In the genomic region with DNA sequence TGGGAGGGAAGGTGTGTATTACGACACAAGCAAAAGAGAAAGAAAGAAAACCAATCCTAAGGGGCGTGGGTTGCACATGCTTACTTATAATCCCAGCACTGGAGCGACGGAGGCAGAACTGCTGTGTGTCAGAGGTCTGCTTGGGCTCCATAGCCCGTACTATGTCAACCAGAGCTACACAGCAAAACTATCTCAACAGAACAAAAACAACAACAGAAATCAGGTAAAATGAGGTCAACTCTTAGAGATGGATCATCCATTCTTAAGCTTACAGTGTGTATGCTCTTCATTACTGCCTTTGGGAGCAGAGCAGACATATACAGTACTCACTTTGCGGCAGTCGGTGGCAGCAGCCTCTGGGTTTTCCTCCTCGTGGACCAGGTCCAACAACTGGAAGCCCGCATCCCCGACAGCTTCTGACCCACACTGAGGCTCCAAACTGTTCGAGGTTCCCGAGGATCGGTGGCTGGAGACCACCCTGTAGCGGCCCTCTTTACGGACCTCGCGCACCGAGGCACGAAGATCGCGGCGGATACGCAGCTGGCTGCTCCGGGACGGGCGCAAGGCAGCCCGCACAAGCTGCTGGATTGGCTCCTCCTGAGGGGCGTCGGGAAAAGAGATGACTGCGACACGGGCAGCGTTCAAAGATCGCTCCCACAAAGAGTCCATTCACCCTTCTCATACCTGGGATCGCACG, we compare ENCODE assay signal across 8 mouse cellular contexts. TPM values are rescaled to one million over a fixed set of nuclear protein-coding genes. Genes with fewer than 3 reads are reported as not detected.
DNase-seq lines count a peak whose midpoint lies in the region; ATAC-seq and TF ChIP-seq lines count a peak whose summit lies in the region.

No protein-coding gene starts in this region.

- H3K36me3 ChIP-seq in forebrain, embryonic 10.5 days (replicated peaks): peaks cover 69% of the 10 kb centered on the region
- H3K36me3 ChIP-seq in intestine, postnatal 0 days (ENCODE audit: control insufficient read depth, insufficient read depth): peaks cover 20% of the 10 kb centered on the region; the same call in 1 of the 2 replicates

- peak; percentile 58 for ATAC-seq in frontal cortex, adult (ENCODE audit: low TSS enrichment)
- ATAC-seq in intestine, postnatal 0 days: peak; percentile 77

- peak overlapping the region; percentile 81 for H3K4me2 ChIP-seq in intestine, postnatal 0 days (replicated peaks; ENCODE audit: low read depth)

- DNase-seq in frontal cortex, postnatal 36 days (ENCODE audit: low spot score in 2 of 2): no peak
- DNase-seq in urinary bladder, postnatal 10 days (ENCODE audit: low spot score): peak; percentile 18
- DNase-seq in urinary bladder, adult 2 months (ENCODE audit: low spot score): no peak
- peak; percentile 17 for DNase-seq in forebrain, embryonic 10.5 days (ENCODE audit: extremely low spot score, low spot score)
- DNase-seq in mesoderm, embryonic 11.5 days (ENCODE audit: low read depth, low spot score): peak; percentile 6
- DNase-seq in testis, postnatal 10 days (ENCODE audit: low spot score): no peak

- peak overlapping the region; percentile 79 for H3K4me3 ChIP-seq in forebrain, embryonic 10.5 days
- H3K4me3 ChIP-seq in intestine, postnatal 0 days (ENCODE audit: low read depth, low read length): peak overlapping the region; percentile 82

- WGBS in forebrain, embryonic 10.5 days: under 1% methylated on average over 35 of the region's 35 CpGs
- under 1% methylated on average over 34 of the region's 35 CpGs for WGBS in intestine, postnatal 0 days

- peak overlapping the region; percentile 91 for H3K27ac ChIP-seq in forebrain, embryonic 10.5 days
- H3K27ac ChIP-seq in intestine, postnatal 0 days (ENCODE audit: low read depth, low read length): peak overlapping the region; percentile 95

- no peaks in the 10 kb centered on the region for H3K27me3 ChIP-seq in forebrain, embryonic 10.5 days (ENCODE audit: poor library complexity, severe bottlenecking)
- no peaks in the 10 kb centered on the region for H3K27me3 ChIP-seq in intestine, postnatal 0 days (replicated peaks; ENCODE audit: control insufficient read depth, insufficient read depth, low read length)

- H3K9me3 ChIP-seq in forebrain, embryonic 10.5 days: no peaks in the 10 kb centered on the region
- H3K9me3 ChIP-seq in intestine, postnatal 0 days (ENCODE audit: control insufficient read depth): no peaks in the 10 kb centered on the region

- peaks cover 21% of the 10 kb centered on the region for H3K4me1 ChIP-seq in forebrain, embryonic 10.5 days
- peaks cover 8% of the 10 kb centered on the region; the same call in 1 of the 2 replicates for H3K4me1 ChIP-seq in intestine, postnatal 0 days (replicated peaks; ENCODE audit: control insufficient read depth, insufficient read depth, low read length)

- TF ChIP-seq CTCF in intestine, postnatal 0 days (IDR thresholded peaks at IDR 0.05; ENCODE audit: low read depth): no peak

- peak overlapping the region; percentile 89 for H3K9ac ChIP-seq in intestine, postnatal 0 days (ENCODE audit: low read depth, low read length)

RNA-seq across cellular contexts. Expression of a gene that starts 0.6 kb away (rescaled TPM):
- polyA plus RNA-seq in urinary bladder, adult 2 months (2012; rRNA removed): 25.8 and 26.3 TPM in 2 replicates
- 36.5 and 37.2 TPM in 2 replicates for polyA plus RNA-seq in forebrain, embryonic 10.5 days (2016; fragmentation: Nextera tagmentation; extraction: Ambion mirVana)
- 17.0 and 21.0 TPM in 2 replicates for polyA plus RNA-seq in intestine, postnatal 0 days (2015; fragmentation: Nextera tagmentation; extraction: Ambion mirVana)

RNA-seq across cellular contexts. Expression of a gene that starts 0.6 kb away (rescaled TPM):
- 16.6 and 19.1 TPM in 2 replicates for polyA plus RNA-seq in urinary bladder, adult 2 months (2012; rRNA removed)
- polyA plus RNA-seq in forebrain, embryonic 10.5 days (2016; fragmentation: Nextera tagmentation; extraction: Ambion mirVana): 88.6 and 89.1 TPM in 2 replicates
- 11.7 and 12.2 TPM in 2 replicates for polyA plus RNA-seq in intestine, postnatal 0 days (2015; fragmentation: Nextera tagmentation; extraction: Ambion mirVana)

RNA-seq across cellular contexts. Expression of a gene that starts 41.5 kb away (rescaled TPM):
- 36.0 and 45.0 TPM in 2 replicates for polyA plus RNA-seq in urinary bladder, adult 2 months (2012; rRNA removed)
- 86.5 and 87.9 TPM in 2 replicates for polyA plus RNA-seq in forebrain, embryonic 10.5 days (2016; fragmentation: Nextera tagmentation; extraction: Ambion mirVana)
- 18.0 and 18.4 TPM in 2 replicates for polyA plus RNA-seq in intestine, postnatal 0 days (2015; fragmentation: Nextera tagmentation; extraction: Ambion mirVana)

RNA-seq across cellular contexts. Expression of a gene that starts 60.0 kb away (rescaled TPM):
- 13.5 and 18.5 TPM in 2 replicates for polyA plus RNA-seq in urinary bladder, adult 2 months (2012; rRNA removed)
- 12.6 and 14.0 TPM in 2 replicates for polyA plus RNA-seq in forebrain, embryonic 10.5 days (2016; fragmentation: Nextera tagmentation; extraction: Ambion mirVana)
- polyA plus RNA-seq in intestine, postnatal 0 days (2015; fragmentation: Nextera tagmentation; extraction: Ambion mirVana): 7.4 and 7.9 TPM in 2 replicates

Comparison
In these comparisons a context has a peak if more than half of its experiments do, and no peak if none do; other contexts are left out.
1. DNase-seq: peak in urinary bladder, postnatal 10 days (single experiment), forebrain, embryonic 10.5 days (single experiment) and mesoderm, embryonic 11.5 days (single experiment); none in frontal cortex, postnatal 36 days (0 of 2), urinary bladder, adult 2 months (single experiment) and testis, postnatal 10 days (single experiment).